Mouse (Mus musculus) erythroid progenitor cell, adult 5-6 weeks (primary cell): ENCODE data around the gene Prr23a1. TPM values are rescaled to one million over a fixed set of nuclear protein-coding genes. Genes with fewer than 3 reads are reported as not detected.

ENCODE experiments used
- total RNA-seq, 2 experiments: library from RNA; stranded (forward) in 1 of 2; stranded (reverse) in 1 of 2; fragments of 150-400 nt in 1 of 2; fragments of 186-747, 209-891 nt in 1 of 2; gene quantifications; 2 replicates each; pipeline versions ENCODE4 v1.2.3 to v1.2.4; 2015 to 2017; ENCODE audit warnings: low replicate concordance in 2 of 2

Prr23a1 gene
- total RNA-seq, 2 experiments from 2014 or later = not detected

Other genes with a start within 250 kb of the Prr23a1 start
- 6.8 and 19.3 TPM in 2 replicates for gene Mrps22, start 240.8 kb upstream of the Prr23a1 start, total RNA-seq (2015; ENCODE audit: low replicate concordance)
- 13.5 and 17.3 TPM in 2 replicates for gene Mrps22, start 240.8 kb upstream of the Prr23a1 start, total RNA-seq (2017; ENCODE audit: low replicate concordance)
- gene Prr23a2, start 14.0 kb downstream of the Prr23a1 start, total RNA-seq (2015; ENCODE audit: low replicate concordance) = not detected in 2 replicates
- gene Prr23a2, start 14.0 kb downstream of the Prr23a1 start, total RNA-seq (2017; ENCODE audit: low replicate concordance) = not detected in 2 replicates
- gene Prr23a3, start 22.3 kb downstream of the Prr23a1 start, total RNA-seq (2015; ENCODE audit: low replicate concordance) = not detected in 2 replicates
- gene Prr23a3, start 22.3 kb downstream of the Prr23a1 start, total RNA-seq (2017; ENCODE audit: low replicate concordance) = not detected in 2 replicates
- not detected in 2 replicates for gene 7420426K07Rik, start 60.6 kb downstream of the Prr23a1 start, total RNA-seq (2015; ENCODE audit: low replicate concordance)
- not detected in 2 replicates for gene 7420426K07Rik, start 60.6 kb downstream of the Prr23a1 start, total RNA-seq (2017; ENCODE audit: low replicate concordance)
- gene Foxl2, start 112.8 kb downstream of the Prr23a1 start, total RNA-seq (2015; ENCODE audit: low replicate concordance) = not detected in 2 replicates
- gene Foxl2, start 112.8 kb downstream of the Prr23a1 start, total RNA-seq (2017; ENCODE audit: low replicate concordance) = not detected in 2 replicates
- 4.2 and 7.2 TPM in 2 replicates for gene Faim, start 143.9 kb downstream of the Prr23a1 start, total RNA-seq (2015; ENCODE audit: low replicate concordance)
- gene Faim, start 143.9 kb downstream of the Prr23a1 start, total RNA-seq (2017; ENCODE audit: low replicate concordance) = 3.3 and 10.4 TPM in 2 replicates
- not detected in 2 replicates for gene Gm1123, start 193.2 kb downstream of the Prr23a1 start, total RNA-seq (2015; ENCODE audit: low replicate concordance)
- gene Gm1123, start 193.2 kb downstream of the Prr23a1 start, total RNA-seq (2017; ENCODE audit: low replicate concordance) = not detected in 2 replicates